Mouse (Mus musculus) thymus, adult 18-20 months (tissue): ENCODE measurements around the gene Phactr1.

Experiments used
- DNase-seq, 2 experiments: peaks; one replicate each; pipeline ENCODE4 v3.0.0; 2022; ENCODE audit warnings: mixed read lengths in 2 of 2

Gene Phactr1

DNA sequence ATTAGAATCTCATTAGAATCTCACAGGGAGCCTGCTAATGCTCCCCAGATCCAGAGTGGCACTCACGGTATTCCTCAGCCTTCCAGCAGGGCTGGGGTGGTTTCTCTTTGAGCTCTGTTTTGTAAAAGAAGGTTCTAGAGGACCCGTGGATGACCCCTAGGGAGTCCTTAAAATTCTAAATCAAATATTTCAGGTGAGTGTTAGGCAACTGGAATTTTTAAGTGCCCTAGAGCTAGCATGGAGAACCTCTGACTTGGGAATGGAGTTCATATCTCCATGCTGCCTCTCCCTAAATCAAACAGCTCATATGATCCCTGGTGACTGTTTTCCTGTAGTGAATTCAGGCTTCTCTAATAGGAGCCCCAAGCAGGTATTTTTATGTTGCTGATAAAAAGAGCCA is 197.9 kb downstream of the Phactr1 start:
- DNase-seq, result no peak

DNA sequence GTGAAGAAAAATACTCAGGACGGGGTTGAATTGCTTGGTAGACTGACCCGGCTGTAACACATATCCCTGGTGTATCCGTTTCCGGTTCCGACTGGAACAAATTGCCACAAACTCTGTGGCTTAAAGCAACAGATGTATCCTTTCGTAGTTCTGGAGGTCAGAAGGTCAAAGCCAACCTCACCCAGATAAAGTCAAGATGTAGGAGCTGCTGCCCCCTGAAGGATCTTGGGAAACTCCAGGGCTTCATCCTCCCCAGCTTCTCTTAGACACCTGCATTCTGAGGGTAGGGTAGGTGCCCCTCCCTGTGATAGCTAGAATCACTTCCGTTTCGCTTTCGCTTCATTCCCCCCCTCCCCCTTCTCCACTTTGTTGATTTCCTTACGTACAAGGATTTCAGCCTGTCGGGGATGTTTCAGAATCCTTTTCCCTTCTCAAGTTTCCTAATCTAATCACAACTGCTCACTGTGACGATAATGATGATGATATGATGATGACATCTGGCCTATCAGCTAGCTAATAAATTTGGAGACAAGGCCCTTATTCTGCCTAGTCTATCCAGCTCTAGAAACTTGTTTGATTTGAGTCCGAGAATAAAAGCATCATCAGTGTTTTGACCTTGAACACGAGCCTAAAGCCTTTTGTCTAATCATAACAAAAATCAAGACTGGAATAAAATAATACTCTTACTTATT is 203.8 kb downstream of the Phactr1 start:
- DNase-seq, result no peak

GRCm38 (mm10) chr13:42884725-42885115 is 204.3 kb downstream of the Phactr1 start:
- no peak for DNase-seq

- no peak for DNase-seq
Measured at GRCm38 (mm10) chr13:42887701-42888100, 207.3 kb downstream of the Phactr1 start.

- no peak for DNase-seq
Measured at GRCm38 (mm10) chr13:42889516-42890474, 209.4 kb downstream of the Phactr1 start.

GRCm38 (mm10) chr13:42890651-42891050 is 210.2 kb downstream of the Phactr1 start:
- DNase-seq, result no peak

DNA sequence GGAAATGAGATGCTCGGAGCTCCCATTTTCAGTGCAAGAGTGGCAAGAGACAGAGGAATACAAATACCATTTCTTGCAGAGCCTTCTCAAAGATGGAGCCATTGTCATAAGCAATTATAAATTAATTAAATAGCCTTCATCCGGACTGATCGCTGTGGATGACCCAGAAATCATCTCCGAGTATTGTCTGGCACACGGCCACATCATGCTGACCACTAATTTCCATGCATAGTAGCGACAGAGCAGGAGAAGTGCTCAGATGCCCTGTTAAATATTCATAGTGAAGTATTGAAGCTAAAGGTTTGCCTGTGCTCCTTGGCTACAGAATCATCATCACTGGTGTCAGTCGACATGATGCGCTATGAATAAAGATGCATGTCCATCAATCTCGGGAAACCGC is 213.6 kb downstream of the Phactr1 start:
- DNase-seq, result no peak

GRCm38 (mm10) chr13:42894598-42894997 is 214.2 kb downstream of the Phactr1 start:
- no peak for DNase-seq

GRCm38 (mm10) chr13:42895980-42896379 is 215.6 kb downstream of the Phactr1 start:
- DNase-seq, result no peak

DNA sequence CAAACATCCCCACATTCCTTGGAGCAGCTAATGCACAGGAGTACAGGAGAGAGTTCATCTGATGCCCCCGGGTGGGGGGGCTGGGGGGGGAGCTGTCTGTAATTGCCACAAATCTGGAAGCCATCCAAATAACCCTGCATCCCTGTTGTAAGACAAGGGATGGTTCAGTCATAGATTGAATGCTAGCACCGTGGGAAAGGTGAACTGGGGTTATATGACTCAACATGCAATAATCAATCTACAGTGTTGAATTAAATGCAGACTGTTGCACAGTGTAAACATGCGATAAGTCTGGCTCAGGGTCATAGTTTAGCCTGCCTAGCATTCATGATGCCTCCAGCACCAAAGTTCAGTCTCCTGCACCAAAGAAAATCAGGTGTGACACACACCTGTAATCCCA is 219.2 kb downstream of the Phactr1 start:
- no peak for DNase-seq

GRCm38 (mm10) chr13:42901837-42902236 is 221.4 kb downstream of the Phactr1 start:
- no peak for DNase-seq

DNA sequence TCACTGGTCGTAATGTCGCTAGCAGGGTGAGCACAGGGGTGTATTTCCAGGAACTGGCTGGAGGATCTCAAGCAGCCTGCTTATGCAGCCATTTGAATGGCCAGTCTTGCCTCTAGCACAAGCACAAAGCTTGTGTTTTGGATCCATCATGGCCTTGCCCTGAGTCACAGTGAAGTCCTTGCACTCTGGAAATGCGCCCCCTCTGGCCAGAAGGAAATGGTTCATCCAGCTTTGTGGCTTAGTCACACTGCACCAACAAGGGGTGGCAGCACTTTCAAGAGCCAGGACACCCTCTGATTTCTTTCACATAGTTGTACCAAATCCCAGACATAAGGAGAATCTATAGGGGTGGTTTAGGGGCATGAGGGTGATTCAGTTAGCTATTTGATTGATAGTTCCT is 222.4 kb downstream of the Phactr1 start:
- DNase-seq, result no peak

DNA sequence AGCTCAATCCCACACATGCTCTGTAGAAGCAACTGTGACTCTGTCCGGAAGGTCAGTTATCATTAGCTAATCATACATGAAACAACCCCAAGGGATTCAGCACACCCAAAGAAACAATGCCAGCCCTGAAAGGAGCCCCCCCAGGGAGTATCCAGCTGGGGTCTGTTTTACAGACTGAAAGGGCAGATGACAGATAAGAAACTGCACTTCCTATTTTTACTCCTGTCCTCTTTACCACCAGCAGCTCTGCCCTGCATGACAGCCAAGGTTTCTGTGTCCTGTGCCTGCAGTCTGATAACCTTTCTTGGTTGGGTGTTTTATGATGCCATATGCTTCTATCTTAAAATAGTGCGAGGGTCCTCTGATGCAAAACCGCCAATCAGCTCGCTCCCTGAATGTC is 225.4 kb downstream of the Phactr1 start:
- DNase-seq, result no peak

GRCm38 (mm10) chr13:42906990-42907389 is 226.6 kb downstream of the Phactr1 start:
- no peak for DNase-seq

- no peak for DNase-seq
Measured at GRCm38 (mm10) chr13:42915081-42915480, 234.7 kb downstream of the Phactr1 start.

- DNase-seq, result no peak
Measured at GRCm38 (mm10) chr13:42915851-42916193, 235.4 kb downstream of the Phactr1 start.

GRCm38 (mm10) chr13:42916194-42917033 is 236.0 kb downstream of the Phactr1 start:
- no peak for DNase-seq

GRCm38 (mm10) chr13:42917251-42917650 is 236.8 kb downstream of the Phactr1 start:
- DNase-seq, result no peak

DNA sequence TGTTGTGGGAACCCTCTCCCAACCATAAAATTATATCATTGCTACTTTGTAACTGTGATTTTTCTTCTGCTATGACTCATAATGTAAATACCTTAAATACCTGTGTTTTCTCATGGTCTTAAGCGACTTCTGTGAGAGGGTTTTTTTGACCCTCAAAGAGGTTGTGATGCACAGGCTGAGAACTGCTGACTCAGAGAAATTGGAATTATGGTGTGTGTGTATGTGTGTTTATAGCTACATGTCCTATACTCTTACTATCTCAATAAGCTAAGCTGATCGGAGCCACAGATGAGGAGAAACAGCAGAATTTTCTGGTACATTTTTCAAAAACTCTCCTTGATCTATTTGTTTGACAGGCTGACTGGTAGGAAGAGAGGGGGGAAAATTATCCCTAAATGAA is 239.6 kb downstream of the Phactr1 start:
- DNase-seq, result no peak

DNA sequence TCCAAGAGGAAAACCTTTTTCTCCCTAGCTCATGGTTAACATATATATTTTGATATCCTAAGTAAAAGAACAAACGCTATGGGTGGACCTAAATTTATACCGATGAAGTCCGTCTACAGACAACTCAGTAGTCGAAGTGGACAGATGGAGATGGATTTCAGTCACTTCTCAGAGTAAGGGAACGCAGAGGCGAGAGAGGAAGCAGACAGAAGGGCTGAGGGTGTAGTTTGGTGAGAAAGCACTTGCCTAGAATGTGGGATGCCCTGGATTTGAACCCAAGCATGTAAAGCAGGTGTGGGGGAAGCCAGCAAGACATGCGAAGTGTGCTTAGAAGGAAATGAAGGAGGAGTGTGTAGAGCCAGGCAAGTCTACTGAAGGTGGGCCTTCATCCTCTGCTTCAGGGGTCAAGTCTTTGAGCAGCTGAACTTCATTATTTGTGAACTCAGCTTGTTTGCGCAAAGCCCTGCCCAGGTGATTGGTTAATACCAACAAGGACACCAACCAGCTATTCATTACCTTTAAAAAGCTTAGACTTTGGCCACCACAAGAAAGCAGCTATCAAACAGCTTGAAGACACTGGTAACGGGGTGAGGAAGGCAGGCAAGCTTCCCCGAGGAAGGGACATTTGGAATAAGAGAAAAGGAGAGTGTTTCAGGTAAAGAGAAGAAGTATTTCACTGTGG is 241.5 kb downstream of the Phactr1 start:
- DNase-seq, result no peak

DNA sequence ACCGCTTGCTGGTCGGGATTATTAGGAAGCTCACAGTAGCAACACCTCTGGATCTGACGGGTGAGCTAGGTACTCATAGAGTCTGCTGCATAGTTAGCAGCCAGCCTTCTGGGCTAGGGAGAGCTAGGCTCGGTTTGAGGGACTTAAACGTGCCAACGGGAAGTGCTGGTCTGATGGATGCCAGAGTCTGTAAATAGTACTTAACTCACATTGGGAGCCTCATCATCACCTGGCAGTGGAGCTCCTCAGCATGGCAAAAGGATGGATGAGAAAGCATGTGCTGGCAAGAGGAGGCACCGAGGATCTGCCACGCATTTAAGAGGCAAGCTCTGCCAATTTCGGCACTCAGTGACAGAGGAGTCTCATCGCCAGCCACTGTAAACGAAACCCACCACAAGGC is 247.4 kb downstream of the Phactr1 start:
- no peak for DNase-seq

DNA sequence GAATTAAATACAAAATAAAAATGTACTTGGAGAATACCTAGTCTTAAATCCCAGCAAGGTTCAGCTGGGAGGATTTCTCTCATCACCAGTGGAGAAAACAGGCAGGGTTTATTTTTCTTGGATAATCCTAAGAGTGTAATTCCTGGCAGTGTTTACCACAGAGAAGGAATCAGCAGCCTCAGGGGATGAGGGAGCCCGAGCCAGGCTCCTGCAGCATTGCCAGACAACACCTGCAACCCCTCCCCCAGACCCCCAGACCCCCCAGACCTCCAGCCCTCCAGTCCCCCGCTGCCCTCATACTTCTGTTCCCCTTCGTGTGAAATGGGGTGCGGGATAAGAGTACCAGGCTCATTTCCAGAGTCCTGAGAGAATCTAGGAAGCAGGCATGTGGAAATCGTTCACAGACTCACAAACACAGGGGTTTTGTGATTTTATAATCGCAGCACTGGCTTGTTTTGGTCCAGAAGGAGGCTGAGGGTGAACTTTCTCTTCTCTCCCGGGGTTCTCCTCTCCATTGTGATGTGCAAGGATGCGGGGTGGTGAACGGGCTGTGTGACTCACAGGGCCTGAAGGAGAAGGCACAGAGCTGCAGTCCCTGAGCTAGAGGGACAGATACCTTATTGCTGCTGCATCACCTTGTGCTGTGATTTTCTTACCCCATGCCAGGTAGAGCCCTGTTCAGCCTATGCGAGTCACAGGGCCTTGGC is 249.3 kb downstream of the Phactr1 start:
- no peak for DNase-seq
